Mouse (Mus musculus): ENCODE data around the gene Gm30191. TPM values are rescaled to one million over a fixed set of nuclear protein-coding genes. Genes with fewer than 3 reads are reported as not detected.
"Not testable (repeated sequence)": the region's sequence is repeated elsewhere in the genome, so short reads cannot be mapped to it uniquely, and the experiment has no call there.

Gene Gm30191
- polyA plus RNA-seq, 1 experiment from 2014 or later = 0.22 TPM

- peak; percentile 68 for DNase-seq (ENCODE audit: low spot score)
Observed at GRCm38 (mm10) chr4:134251241-134252130, 4.8 kb downstream of the Gm30191 start.

GRCm38 (mm10) chr4:134252131-134252910 is 5.6 kb downstream of the Gm30191 start:
- no peak for DNase-seq (ENCODE audit: low spot score)

GRCm38 (mm10) chr4:134252911-134253721 is 6.4 kb downstream of the Gm30191 start:
- no peak for DNase-seq (ENCODE audit: low spot score)

- DNase-seq (ENCODE audit: low spot score) = no peak
Observed at GRCm38 (mm10) chr4:134253722-134254324, 7.1 kb downstream of the Gm30191 start, which contains the start of gene Grrp1. TSS of gene Grrp1 (minus strand) at chr4:134254106.

GRCm38 (mm10) chr4:134254835-134255234 is 8.1 kb downstream of the Gm30191 start:
- DNase-seq (ENCODE audit: low spot score) = no peak

- DNase-seq (ENCODE audit: low spot score) = peak; percentile 81
Observed at GRCm38 (mm10) chr4:134255854-134256253, 9.1 kb downstream of the Gm30191 start.

GRCm38 (mm10) chr4:134256407-134257197 is 9.9 kb downstream of the Gm30191 start:
- DNase-seq (ENCODE audit: low spot score) = no peak

GRCm38 (mm10) chr4:134257198-134258009 is 10.7 kb downstream of the Gm30191 start:
- DNase-seq (ENCODE audit: low spot score) = no peak

GRCm38 (mm10) chr4:134258354-134258753 is 11.6 kb downstream of the Gm30191 start:
- peak; percentile 43 for DNase-seq (ENCODE audit: low spot score)

GRCm38 (mm10) chr4:134263191-134263590 is 16.5 kb downstream of the Gm30191 start:
- DNase-seq (ENCODE audit: low spot score) = peak; percentile 30

- DNase-seq (ENCODE audit: low spot score) = no peak
Observed at GRCm38 (mm10) chr4:134265860-134266585, 19.3 kb downstream of the Gm30191 start.

GRCm38 (mm10) chr4:134268102-134268655 is 21.4 kb downstream of the Gm30191 start:
- DNase-seq (ENCODE audit: low spot score) = no peak

- not testable (repeated sequence) for DNase-seq (ENCODE audit: low spot score)
Observed at GRCm38 (mm10) chr4:134269622-134270021, 22.9 kb downstream of the Gm30191 start.

- no peak for DNase-seq (ENCODE audit: low spot score)
Observed at GRCm38 (mm10) chr4:134271979-134272378, 25.2 kb downstream of the Gm30191 start.

GRCm38 (mm10) chr4:134272731-134273416 is 26.1 kb downstream of the Gm30191 start:
- DNase-seq (ENCODE audit: low spot score) = no peak

GRCm38 (mm10) chr4:134273417-134274345 is 26.9 kb downstream of the Gm30191 start:
- peak; percentile 95 for DNase-seq (ENCODE audit: low spot score)

Data from thymus, postnatal 0 days (tissue).